Mouse (Mus musculus): ENCODE results near the gene D11Wsu47e. TPM values are rescaled to one million over a fixed set of nuclear protein-coding genes. Genes with fewer than 3 reads are reported as not detected.
A peak's percentile ranks its signal among the peaks of the same experiment; 100 is the strongest.

The D11Wsu47e gene
- total and polyA plus RNA-seq, 2 experiments from 2014 or later, result 10.4 to 18.1 TPM

GRCm38 (mm10) chr11:113648690-113649352 lies 35.4 kb upstream of the D11Wsu47e start, which contains the start of gene Cog1:
Gene Cog1, plus strand, starts transcription at chr11:113649169.
- H3K9me3 ChIP-seq (replicated peaks; ENCODE audit: control insufficient read depth, low read length), result no peaks in the 10 kb centered on the region
- peaks cover 21% of the 10 kb centered on the region for H3K36me3 ChIP-seq (replicated peaks; ENCODE audit: control insufficient read depth, insufficient read depth, low read length)
- no peaks in the 10 kb centered on the region for H3K27me3 ChIP-seq (ENCODE audit: control insufficient read depth, insufficient read depth, low read length)
- H3K4me2 ChIP-seq (ENCODE audit: low read depth, low read length), result peak within 1 kb of the TSS; percentile 69
- 41% methylated on average over 26 of the region's 26 CpGs for WGBS
- H3K9ac ChIP-seq (replicated peaks; ENCODE audit: low read depth, low read length), result peak within 1 kb of the TSS; percentile 85
- ATAC-seq (ENCODE audit: insufficient read depth, low read depth), result 0 out of 2 replicates have a peak, but pooled peaks have one; percentile 1
- TF ChIP-seq EP300 (IDR thresholded peaks at IDR 0.05; ENCODE audit: low read depth) (no peak), CTCF (IDR thresholded peaks at IDR 0.05; ENCODE audit: low read depth) (no peak)
- no peak for DNase-seq (ENCODE audit: low spot score)
- H3K4me3 ChIP-seq (ENCODE audit: low read depth, low read length), result peak within 1 kb of the TSS; percentile 67
- H3K4me1 ChIP-seq (ENCODE audit: control insufficient read depth, insufficient read depth), result peaks cover 7% of the 10 kb centered on the region; the same call in 1 of the 2 replicates
- H3K27ac ChIP-seq (ENCODE audit: low read depth), result peak within 1 kb of the TSS; percentile 75

GRCm38 (mm10) chr11:113649353-113650210 lies 34.6 kb upstream of the D11Wsu47e start, which contains the start of gene Slc39a11:
Gene Slc39a11, minus strand, starts transcription at chr11:113650079.
- H3K36me3 ChIP-seq (replicated peaks; ENCODE audit: control insufficient read depth, insufficient read depth, low read length), result peaks cover 28% of the 10 kb centered on the region
- peak within 1 kb of the TSS; percentile 85 for H3K9ac ChIP-seq (replicated peaks; ENCODE audit: low read depth, low read length)
- H3K27ac ChIP-seq (ENCODE audit: low read depth), result peak within 1 kb of the TSS; percentile 75
- peak within 1 kb of the TSS; percentile 69 for H3K4me2 ChIP-seq (ENCODE audit: low read depth, low read length)
- H3K4me1 ChIP-seq (ENCODE audit: control insufficient read depth, insufficient read depth), result peaks cover 7% of the 10 kb centered on the region; the same call in 1 of the 2 replicates
- peak; percentile 45 for DNase-seq (ENCODE audit: low spot score)
- no peaks in the 10 kb centered on the region for H3K27me3 ChIP-seq (ENCODE audit: control insufficient read depth, insufficient read depth, low read length)
- TF ChIP-seq EP300 (IDR thresholded peaks at IDR 0.05; ENCODE audit: low read depth) (no peak), CTCF (IDR thresholded peaks at IDR 0.05; ENCODE audit: low read depth) (no peak)
- WGBS, result under 1% methylated on average over 91 of the region's 91 CpGs
- peak within 1 kb of the TSS; percentile 67 for H3K4me3 ChIP-seq (ENCODE audit: low read depth, low read length)
- H3K9me3 ChIP-seq (replicated peaks; ENCODE audit: control insufficient read depth, low read length), result no peaks in the 10 kb centered on the region
- ATAC-seq (ENCODE audit: insufficient read depth, low read depth), result peak; percentile 86

DNA sequence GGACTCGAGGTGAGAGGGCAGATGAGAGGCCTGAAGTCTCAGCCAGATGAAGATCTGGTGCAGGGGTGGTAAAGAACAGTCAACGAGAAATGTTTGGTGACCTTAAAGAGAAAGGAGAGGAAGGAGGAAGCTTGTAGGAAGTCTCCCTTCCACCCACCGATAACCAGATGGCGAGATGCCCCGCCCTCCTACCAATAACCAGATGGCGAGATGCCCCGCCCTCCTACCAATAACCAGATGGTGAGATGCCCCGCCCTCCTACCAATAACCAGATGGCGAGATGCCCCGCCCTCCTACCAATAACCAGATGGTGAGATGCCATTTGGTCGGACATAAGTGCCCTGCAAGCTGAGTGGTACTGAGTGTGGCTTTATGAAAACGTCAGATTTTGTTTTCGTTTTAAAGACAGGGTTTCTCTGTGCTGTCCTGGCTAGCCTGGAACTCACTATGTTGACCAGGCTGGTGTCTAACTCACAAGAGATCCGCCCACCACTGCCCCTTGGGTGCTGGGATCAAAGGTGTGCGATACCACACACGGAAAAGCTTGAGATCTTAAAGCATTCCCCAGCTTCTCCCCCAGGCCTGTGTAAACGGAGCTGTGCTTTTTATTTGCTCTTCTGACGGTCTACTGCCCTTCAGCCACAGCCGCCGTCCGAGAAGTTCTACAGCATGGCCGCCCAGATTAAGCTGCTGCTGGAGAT lies 32.9 kb upstream of the D11Wsu47e start:
- Histone ChIP-seq H3K4me3 (ENCODE audit: low read depth, low read length) (no peak overlapping the region), H3K4me2 (ENCODE audit: low read depth, low read length) (no peak overlapping the region), H3K9me3 (replicated peaks; ENCODE audit: control insufficient read depth, low read length) (no peaks in the 10 kb centered on the region), H3K9ac (replicated peaks; ENCODE audit: low read depth, low read length) (no peak overlapping the region), H3K4me1 (ENCODE audit: control insufficient read depth, insufficient read depth) (peaks cover 7% of the 10 kb centered on the region; the same call in 1 of the 2 replicates), H3K27me3 (ENCODE audit: control insufficient read depth, insufficient read depth, low read length) (no peaks in the 10 kb centered on the region), H3K27ac (ENCODE audit: low read depth) (no peak overlapping the region), H3K36me3 (replicated peaks; ENCODE audit: control insufficient read depth, insufficient read depth, low read length) (peaks cover 46% of the 10 kb centered on the region)
- DNase-seq (ENCODE audit: low spot score) (no peak), ATAC-seq (ENCODE audit: insufficient read depth, low read depth) (no peak)
- WGBS, result 70% methylated on average over 22 of the region's 22 CpGs
- no peak for TF ChIP-seq EP300 (IDR thresholded peaks at IDR 0.05; ENCODE audit: low read depth)
- TF ChIP-seq CTCF (IDR thresholded peaks at IDR 0.05; ENCODE audit: low read depth), result no peak

DNA sequence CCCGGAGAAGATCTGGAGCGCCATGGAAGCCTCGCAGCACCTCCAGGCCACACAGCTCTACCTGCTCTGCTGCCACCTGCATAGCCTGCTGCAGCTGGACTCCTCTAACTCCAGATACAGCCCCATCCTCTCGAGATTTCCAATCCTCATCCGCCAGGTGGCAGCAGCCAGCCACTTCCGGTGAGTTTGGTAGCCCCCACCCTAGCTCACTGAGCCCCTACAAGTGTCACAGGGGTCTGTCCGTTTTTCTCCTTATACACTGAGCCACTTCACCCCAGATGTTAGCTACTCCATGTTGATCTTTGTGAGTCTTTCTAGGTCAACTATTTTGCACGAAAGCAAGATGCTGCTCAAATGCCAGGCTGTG lies 32.3 kb upstream of the D11Wsu47e start:
- TF ChIP-seq CTCF (IDR thresholded peaks at IDR 0.05; ENCODE audit: low read depth) (peak; percentile 46), EP300 (IDR thresholded peaks at IDR 0.05; ENCODE audit: low read depth) (no peak)
- 49% methylated on average over 8 of the region's 8 CpGs for WGBS
- Histone ChIP-seq H3K4me1 (ENCODE audit: control insufficient read depth, insufficient read depth) (peaks cover 7% of the 10 kb centered on the region; the same call in 1 of the 2 replicates), H3K4me2 (ENCODE audit: low read depth, low read length) (no peak overlapping the region), H3K27ac (ENCODE audit: low read depth) (no peak overlapping the region), H3K9me3 (replicated peaks; ENCODE audit: control insufficient read depth, low read length) (no peaks in the 10 kb centered on the region), H3K4me3 (ENCODE audit: low read depth, low read length) (no peak overlapping the region), H3K27me3 (ENCODE audit: control insufficient read depth, insufficient read depth, low read length) (no peaks in the 10 kb centered on the region), H3K36me3 (replicated peaks; ENCODE audit: control insufficient read depth, insufficient read depth, low read length) (peaks cover 51% of the 10 kb centered on the region), H3K9ac (replicated peaks; ENCODE audit: low read depth, low read length) (no peak overlapping the region)
- no peak for DNase-seq (ENCODE audit: low spot score)
- no peak for ATAC-seq (ENCODE audit: insufficient read depth, low read depth)

DNA sequence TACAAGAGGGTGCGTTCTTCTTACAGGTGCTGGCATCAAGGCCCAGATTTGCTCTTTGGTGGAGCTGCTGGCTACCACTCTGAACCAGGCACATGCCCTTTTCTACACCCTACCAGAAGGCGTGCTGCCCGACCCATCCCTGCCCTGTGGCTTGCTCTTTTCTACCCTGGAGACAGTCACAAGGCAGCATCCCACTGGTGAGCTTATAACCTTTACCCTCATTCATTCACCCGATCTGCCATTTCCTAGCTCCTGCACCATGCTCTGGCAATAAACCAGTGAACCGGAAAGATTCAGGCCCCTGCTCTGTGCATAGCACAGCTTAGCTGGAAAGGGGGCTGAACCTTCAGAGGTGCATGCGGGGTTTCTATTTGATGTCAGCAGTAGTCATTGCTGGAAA lies 31.7 kb upstream of the D11Wsu47e start:
- H3K9ac ChIP-seq (replicated peaks; ENCODE audit: low read depth, low read length), result no peak overlapping the region
- no peak for TF ChIP-seq EP300 (IDR thresholded peaks at IDR 0.05; ENCODE audit: low read depth)
- TF ChIP-seq CTCF (IDR thresholded peaks at IDR 0.05; ENCODE audit: low read depth), result no peak
- 95% methylated on average over 6 of the region's 6 CpGs for WGBS
- H3K4me2 ChIP-seq (ENCODE audit: low read depth, low read length), result no peak overlapping the region
- peaks cover 7% of the 10 kb centered on the region; the same call in 1 of the 2 replicates for H3K4me1 ChIP-seq (ENCODE audit: control insufficient read depth, insufficient read depth)
- no peaks in the 10 kb centered on the region for H3K27me3 ChIP-seq (ENCODE audit: control insufficient read depth, insufficient read depth, low read length)
- no peak for DNase-seq (ENCODE audit: low spot score)
- H3K4me3 ChIP-seq (ENCODE audit: low read depth, low read length), result no peak overlapping the region
- peaks cover 58% of the 10 kb centered on the region for H3K36me3 ChIP-seq (replicated peaks; ENCODE audit: control insufficient read depth, insufficient read depth, low read length)
- no peak for ATAC-seq (ENCODE audit: insufficient read depth, low read depth)
- no peaks in the 10 kb centered on the region for H3K9me3 ChIP-seq (replicated peaks; ENCODE audit: control insufficient read depth, low read length)
- no peak overlapping the region for H3K27ac ChIP-seq (ENCODE audit: low read depth)
